Mouse (Mus musculus) layer of hippocampus, adult 18-20 months (tissue): ENCODE data around the gene Pfkfb4. TPM values are rescaled to one million over a fixed set of nuclear protein-coding genes. Genes with fewer than 3 reads are reported as not detected.

ENCODE experiments used
- DNase-seq, 2 experiments: peaks; one replicate each; pipeline ENCODE4 v3.0.0; 2022; ENCODE audit warnings: low spot score in 2 of 2
- total RNA-seq, 2 experiments: library from RNA; stranded (reverse); gene quantifications; 2 replicates each; pipeline ENCODE4 v1.2.3; 2021

Gene Pfkfb4
- total RNA-seq, 2 experiments from 2014 or later = 12.1 to 17.5 TPM

GRCm38 (mm10) chr9:109031001-109031400 is 39.4 kb downstream of the Pfkfb4 start:
- no peak for DNase-seq

GRCm38 (mm10) chr9:109031686-109032085 is 40.1 kb downstream of the Pfkfb4 start:
- no peak for DNase-seq

- DNase-seq = no peak
These were observed 40.9 kb downstream of the Pfkfb4 start for GRCm38 (mm10) chr9:109032435-109032834.

- no peak for DNase-seq
These were observed 46.7 kb downstream of the Pfkfb4 start, which contains the start of gene Shisa5 for GRCm38 (mm10) chr9:109038086-109038895. Gene Shisa5, plus strand, starts transcription at chr9:109038565.

- no peak for DNase-seq
These were observed 47.4 kb downstream of the Pfkfb4 start for GRCm38 (mm10) chr9:109038901-109039364.

- no peak for DNase-seq
These were observed 48.1 kb downstream of the Pfkfb4 start for GRCm38 (mm10) chr9:109039681-109040080.

GRCm38 (mm10) chr9:109040216-109040615 is 48.6 kb downstream of the Pfkfb4 start:
- no peak for DNase-seq

- DNase-seq = no peak
These were observed 49.3 kb downstream of the Pfkfb4 start for GRCm38 (mm10) chr9:109040906-109041305.

GRCm38 (mm10) chr9:109041351-109041750 is 49.8 kb downstream of the Pfkfb4 start:
- DNase-seq = no peak

GRCm38 (mm10) chr9:109046306-109046705 is 54.7 kb downstream of the Pfkfb4 start:
- peak in 1 of 2 experiments; percentile 52 for DNase-seq

GRCm38 (mm10) chr9:109049316-109049715 is 57.7 kb downstream of the Pfkfb4 start:
- no peak for DNase-seq

GRCm38 (mm10) chr9:109049996-109050673 is 58.6 kb downstream of the Pfkfb4 start:
- DNase-seq = no peak

GRCm38 (mm10) chr9:109050674-109050997 is 59.1 kb downstream of the Pfkfb4 start:
- DNase-seq = no peak

GRCm38 (mm10) chr9:109051011-109051501 is 59.5 kb downstream of the Pfkfb4 start:
- DNase-seq = no peak

- no peak for DNase-seq
These were observed 60.3 kb downstream of the Pfkfb4 start for GRCm38 (mm10) chr9:109051651-109052489.

- DNase-seq = no peak
These were observed 61.1 kb downstream of the Pfkfb4 start for GRCm38 (mm10) chr9:109052490-109053260.

- no peak for DNase-seq
These were observed 61.8 kb downstream of the Pfkfb4 start for GRCm38 (mm10) chr9:109053366-109053765.

GRCm38 (mm10) chr9:109053851-109054250 is 62.3 kb downstream of the Pfkfb4 start:
- no peak for DNase-seq

- peak; percentile 75 to 80 for DNase-seq
These were observed 63.1 kb downstream of the Pfkfb4 start for GRCm38 (mm10) chr9:109054712-109055111.

GRCm38 (mm10) chr9:109055271-109056030 is 63.9 kb downstream of the Pfkfb4 start:
- DNase-seq = no peak
